Mouse (Mus musculus) testis, adult 2 months (tissue): ENCODE data around the gene Tspo. TPM values are rescaled to one million over a fixed set of nuclear protein-coding genes. Genes with fewer than 3 reads are reported as not detected.

Experiments
- H3K27ac ChIP-seq: fragments of 200-500 bp; 2 replicates; pipeline ENCODE4 v1.5.1; 2012; ENCODE audit warnings: low read depth, low read length; ENCODE audit not compliant: control insufficient read depth, insufficient read depth
- H3K27me3 ChIP-seq: fragments of 200-500 bp; 2 replicates; pipeline ENCODE4 v1.6.1; 2012; ENCODE audit warnings: mild to moderate bottlenecking, low read length, moderate library complexity; ENCODE audit not compliant: control insufficient read depth, insufficient read depth
- H3K36me3 ChIP-seq: fragments of 200-500 bp; 2 replicates; pipeline ENCODE4 v1.6.1; 2012; ENCODE audit warnings: mild to moderate bottlenecking, low read length; ENCODE audit not compliant: control insufficient read depth, insufficient read depth
- H3K4me1 ChIP-seq: fragments of 200-500 bp; 2 replicates; pipeline ENCODE4 v1.6.1; 2012; ENCODE audit warnings: low read length; ENCODE audit not compliant: control insufficient read depth, insufficient read depth
- H3K4me3 ChIP-seq: fragments of 200-500 bp; 2 replicates; pipeline ENCODE4 v1.5.1; 2012; ENCODE audit warnings: low read depth, mild to moderate bottlenecking, low read length, moderate library complexity, mixed read lengths; ENCODE audit not compliant: control insufficient read depth
- CTCF ChIP-seq: fragments of 200-500 bp; IDR thresholded peaks from 2 replicates; pipeline ENCODE4 v1.5.1; 2012; ENCODE audit warnings: low read depth, mild to moderate bottlenecking, inconsistent platforms, low read length, moderate library complexity; ENCODE audit not compliant: control insufficient read depth, insufficient read depth, insufficient replicate concordance
- POLR2A ChIP-seq: fragments of 200-500 bp; IDR thresholded peaks from 2 replicates; pipeline ENCODE4 v1.6.1; 2012; ENCODE audit warnings: low read depth, mild to moderate bottlenecking, inconsistent platforms, low read length, moderate library complexity; ENCODE audit not compliant: control insufficient read depth
- polyA plus RNA-seq: library from polyadenylated mRNA; depleted of rRNA; stranded (reverse); fragments of >200 nt; gene quantifications from 2 replicates; pipeline ENCODE4 v1.2.3, GENCODE M21; 2012; rRNA removed

Tspo gene
- polyA plus RNA-seq, 1 experiment = 19.5 TPM

DNA sequence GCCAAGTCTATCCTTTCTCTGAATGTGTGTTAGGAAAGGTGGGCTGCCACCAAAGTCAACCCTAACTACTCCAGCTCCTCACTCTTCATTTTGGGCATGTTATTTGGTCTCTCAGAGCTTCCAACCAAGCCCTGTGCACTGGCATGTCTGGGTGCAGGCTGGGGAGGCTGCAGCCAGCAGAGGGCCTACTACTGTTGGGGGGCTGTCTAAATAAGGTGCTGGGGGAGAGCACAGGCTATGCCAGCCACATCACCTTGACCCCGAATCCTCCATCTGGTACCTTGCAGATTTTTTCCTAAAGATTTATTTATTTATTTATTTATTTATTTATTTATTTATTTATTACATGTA is 39.6 kb downstream of the Tspo start:
- Histone ChIP-seq H3K36me3 (no peaks in the 10 kb centered on the region), H3K27ac (no peak overlapping the region), H3K4me1 (peaks cover 2% of the 10 kb centered on the region; the same call in 1 of the 2 replicates), H3K4me3 (no peak overlapping the region), H3K27me3 (no peaks in the 10 kb centered on the region)
- TF ChIP-seq POLR2A = no peak
- TF ChIP-seq CTCF = no peak

DNA sequence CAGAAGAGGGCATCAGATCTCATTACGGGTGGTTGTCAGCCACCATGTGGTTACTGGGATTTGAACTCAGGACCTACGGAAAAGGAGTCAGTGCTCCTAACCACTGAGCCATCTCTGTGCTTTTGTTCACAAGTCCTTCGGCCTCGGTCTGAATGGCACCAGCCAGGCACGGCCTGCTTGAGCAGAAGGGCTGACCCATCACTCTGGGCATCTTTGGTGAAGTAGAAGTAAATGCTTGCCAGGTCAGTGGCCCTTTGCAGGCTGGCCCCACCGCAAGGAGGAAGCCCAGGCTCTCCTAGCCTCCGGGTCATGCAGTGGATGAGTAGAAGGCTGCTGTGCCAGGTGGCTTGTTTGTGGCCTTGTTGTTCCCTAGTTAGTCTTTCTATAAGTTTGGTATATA is 40.0 kb downstream of the Tspo start:
- Histone ChIP-seq H3K4me1 (peaks cover 2% of the 10 kb centered on the region; the same call in 1 of the 2 replicates), H3K27ac (no peak overlapping the region), H3K36me3 (no peaks in the 10 kb centered on the region), H3K4me3 (no peak overlapping the region), H3K27me3 (no peaks in the 10 kb centered on the region)
- TF ChIP-seq POLR2A = no peak
- TF ChIP-seq CTCF = no peak

DNA sequence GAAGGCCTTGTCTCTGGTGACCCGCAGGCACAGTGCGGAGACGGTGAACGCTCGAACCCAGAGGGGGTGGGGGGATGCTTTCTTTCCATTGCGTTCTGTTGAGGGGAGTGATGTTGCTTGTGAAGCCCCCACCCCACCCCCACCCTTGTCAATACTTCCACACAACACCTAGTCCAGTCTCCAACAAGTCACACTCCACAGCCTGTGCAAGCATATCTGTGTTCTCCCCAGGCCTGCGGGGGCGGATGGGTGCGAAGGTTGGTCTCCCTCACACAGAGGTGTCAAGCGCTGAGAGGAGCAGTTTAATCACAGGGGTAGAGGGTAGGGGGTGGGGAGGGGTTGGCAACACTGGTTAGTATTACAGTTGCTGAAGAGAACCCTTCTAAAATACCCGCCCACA is 42.8 kb downstream of the Tspo start:
- H3K27ac ChIP-seq = no peak overlapping the region
- H3K27me3 ChIP-seq = no peaks in the 10 kb centered on the region
- H3K4me1 ChIP-seq = peaks cover 2% of the 10 kb centered on the region; the same call in 1 of the 2 replicates
- H3K36me3 ChIP-seq = no peaks in the 10 kb centered on the region
- H3K4me3 ChIP-seq = no peak overlapping the region
- TF ChIP-seq CTCF = no peak
- TF ChIP-seq POLR2A = no peak

DNA sequence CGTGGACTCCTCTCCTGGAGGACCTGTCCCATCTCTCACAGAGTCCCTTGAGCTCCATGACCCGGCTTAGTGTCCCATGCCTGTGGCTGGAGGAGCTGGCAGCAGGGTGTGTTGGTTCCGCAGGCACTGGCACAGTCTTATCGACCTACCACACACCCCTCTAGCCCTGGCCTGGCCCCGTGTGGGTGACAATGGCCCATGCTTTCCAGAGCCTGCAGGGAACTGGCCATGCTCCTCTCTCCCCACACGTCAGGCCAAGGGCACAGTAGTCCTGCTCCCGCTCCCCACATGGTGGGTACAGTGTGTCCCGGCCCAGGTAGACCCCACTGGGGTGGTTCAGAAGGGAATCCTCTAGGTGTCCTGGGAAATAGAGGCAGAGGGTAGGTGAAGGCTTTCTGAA is 43.3 kb downstream of the Tspo start:
- TF ChIP-seq POLR2A = no peak
- TF ChIP-seq CTCF = no peak
- peaks cover 2% of the 10 kb centered on the region; the same call in 1 of the 2 replicates for H3K4me1 ChIP-seq

DNA sequence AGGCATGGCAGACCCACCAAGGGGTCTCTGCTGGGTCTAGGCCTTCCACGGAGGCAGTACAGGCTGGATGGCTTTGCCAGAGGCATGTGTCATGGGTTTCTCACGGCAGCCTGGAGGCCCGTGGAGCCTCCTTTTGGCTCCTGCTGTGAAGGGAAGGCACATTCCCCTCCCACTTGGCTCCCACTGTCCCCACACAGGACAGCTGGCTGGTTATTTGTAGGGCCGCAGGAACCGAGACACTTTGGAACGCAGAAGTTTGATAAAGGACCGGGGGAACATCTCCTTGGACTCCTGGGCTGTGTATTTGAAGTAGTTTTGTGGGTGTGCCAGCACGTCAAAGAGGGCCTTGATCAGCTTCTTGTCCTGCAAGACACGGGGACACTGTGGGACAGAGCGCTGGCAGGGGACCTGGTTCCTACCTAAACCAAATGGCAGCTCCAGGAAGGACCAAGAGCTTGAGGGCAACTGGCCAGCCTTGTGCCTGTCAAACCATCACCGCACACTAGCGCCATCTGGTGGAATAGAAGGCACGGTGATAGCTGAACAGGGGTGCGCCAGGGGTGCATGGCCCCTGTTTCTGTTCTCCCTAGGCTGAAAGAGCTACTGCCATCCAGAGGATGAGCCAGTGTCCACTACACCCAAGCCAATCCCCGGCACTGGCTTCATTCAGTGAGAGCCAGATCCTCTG is 43.9 kb downstream of the Tspo start:
- Histone ChIP-seq H3K4me1 (peaks cover 2% of the 10 kb centered on the region; the same call in 1 of the 2 replicates), H3K27me3 (no peaks in the 10 kb centered on the region), H3K27ac (no peak overlapping the region), H3K36me3 (no peaks in the 10 kb centered on the region), H3K4me3 (no peak overlapping the region)
- no peak for TF ChIP-seq POLR2A
- peak; percentile 87 for TF ChIP-seq CTCF

More for the DNA sequence above, 43.3 kb downstream of the Tspo start:
- no peak overlapping the region for H3K27ac ChIP-seq
- no peaks in the 10 kb centered on the region for H3K36me3 ChIP-seq
- H3K27me3 ChIP-seq = no peaks in the 10 kb centered on the region
- H3K4me3 ChIP-seq = no peak overlapping the region

DNA sequence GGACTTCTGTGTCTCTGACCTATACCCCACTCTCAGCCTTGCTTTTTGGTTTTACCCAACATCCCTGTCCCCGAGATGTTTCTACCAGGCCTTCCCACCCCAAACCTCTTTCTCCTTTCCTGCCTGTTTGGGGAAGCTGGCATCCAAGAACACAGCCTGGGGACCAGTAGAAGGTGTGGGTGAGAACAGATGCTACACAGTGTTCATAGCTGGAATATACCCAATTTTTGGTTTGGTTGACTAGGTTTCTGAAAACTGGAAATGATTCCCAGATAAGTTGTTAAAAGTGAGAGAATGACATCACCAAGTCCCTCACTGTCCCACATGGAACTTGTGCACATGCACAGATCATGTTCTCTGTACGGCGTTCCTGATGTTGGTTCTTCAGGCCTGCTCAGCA is 51.9 kb downstream of the Tspo start:
- Histone ChIP-seq H3K4me1 (no peaks in the 10 kb centered on the region), H3K4me3 (no peak overlapping the region), H3K36me3 (no peaks in the 10 kb centered on the region), H3K27ac (no peak overlapping the region), H3K27me3 (no peaks in the 10 kb centered on the region)
- TF ChIP-seq CTCF (no peak), POLR2A (no peak)

Other genes starting within 250 kb of the Tspo start
- 139 and 142 TPM in 2 replicates for gene Arfgap3, start 213.3 kb upstream of the Tspo start, polyA plus RNA-seq
- 103 and 108 TPM in 2 replicates for gene Pacsin2, start 99.0 kb upstream of the Tspo start, polyA plus RNA-seq
- 25.2 and 28.8 TPM in 2 replicates for gene Ttll1, start 52.7 kb upstream of the Tspo start, polyA plus RNA-seq
- gene Bik, start 36.7 kb upstream of the Tspo start, polyA plus RNA-seq = 9.8 and 11.0 TPM in 2 replicates
- gene Mcat, start 195 bp downstream of the Tspo start, polyA plus RNA-seq = 49.8 and 55.1 TPM in 2 replicates
- gene Ttll12, start 31.6 kb downstream of the Tspo start, polyA plus RNA-seq = 8.2 and 10.5 TPM in 2 replicates
- 0.96 and 1.4 TPM in 2 replicates for gene Scube1, start 161.4 kb downstream of the Tspo start, polyA plus RNA-seq
- 4.1 and 5.6 TPM in 2 replicates for gene Mpped1, start 215.9 kb downstream of the Tspo start, polyA plus RNA-seq